Mouse (Mus musculus): ENCODE measurements around the gene Slc17a5.

The Slc17a5 gene

GRCm38 (mm10) chr9:78559479-78559878, 28.4 kb downstream of the Slc17a5 start:
- no peak for DNase-seq (ENCODE audit: low read depth in 1 of 2, low spot score in 2 of 2)

DNA sequence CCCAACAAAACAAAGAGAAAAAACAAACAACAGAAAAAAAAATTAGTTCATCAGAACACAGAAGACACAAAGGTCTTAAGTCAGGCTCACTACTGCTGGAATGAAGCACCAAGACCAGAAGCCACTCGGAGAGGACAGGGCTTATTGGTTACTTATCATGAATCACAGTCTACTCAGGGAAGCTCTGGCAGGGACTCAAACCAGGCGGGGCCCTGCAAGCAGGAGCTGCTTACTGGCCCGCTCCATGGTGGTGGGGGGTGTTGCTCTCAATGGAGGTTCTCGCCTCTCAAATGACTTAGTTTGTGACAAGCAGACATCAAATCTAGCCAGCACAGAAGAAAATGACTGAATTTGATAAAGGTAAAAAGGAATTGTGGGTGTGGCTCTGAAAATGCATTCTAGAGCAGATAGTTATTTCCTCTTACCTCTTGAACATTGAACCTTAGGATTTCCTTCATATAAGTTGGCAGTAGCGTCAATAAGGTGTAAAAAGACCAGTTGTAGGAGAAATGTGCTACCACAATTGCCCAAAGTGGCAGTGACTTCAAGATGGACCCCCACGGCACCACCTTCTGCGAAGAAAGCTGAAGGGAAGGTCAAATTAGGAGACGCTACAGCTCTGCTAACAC, 29.1 kb downstream of the Slc17a5 start:
- no peak for DNase-seq (ENCODE audit: low read depth in 1 of 2, low spot score in 2 of 2)

- no peak for DNase-seq (ENCODE audit: low read depth in 1 of 2, low spot score in 2 of 2)
Observed at GRCm38 (mm10) chr9:78557041-78557440, 30.8 kb downstream of the Slc17a5 start.

DNA sequence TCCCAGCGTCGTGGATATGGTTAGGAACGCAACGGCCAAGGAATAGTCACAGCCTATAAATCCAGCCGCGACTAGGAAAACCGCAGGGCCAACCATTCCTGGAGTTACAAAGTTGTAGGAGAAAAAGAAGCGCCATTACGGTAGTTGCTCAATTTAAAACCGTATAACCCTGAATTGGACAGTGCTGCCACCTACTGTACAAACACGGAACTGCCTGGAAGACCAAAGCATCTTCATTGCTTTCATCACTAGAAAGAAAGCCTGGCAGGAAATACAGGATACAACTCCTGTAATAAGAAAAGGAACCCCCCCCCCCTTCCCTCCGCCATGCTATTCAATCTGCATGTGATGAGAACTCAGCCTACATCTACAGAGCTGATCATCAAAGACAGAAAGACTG, 34.9 kb downstream of the Slc17a5 start:
- peak; percentile 20 to 66 for DNase-seq (ENCODE audit: low read depth in 1 of 2, low spot score in 2 of 2)

GRCm38 (mm10) chr9:78551761-78552160, 36.1 kb downstream of the Slc17a5 start:
- DNase-seq (ENCODE audit: low read depth in 1 of 2, low spot score in 2 of 2): no peak

GRCm38 (mm10) chr9:78547742-78548141, 40.1 kb downstream of the Slc17a5 start:
- no peak for DNase-seq (ENCODE audit: low read depth in 1 of 2, low spot score in 2 of 2)

DNA sequence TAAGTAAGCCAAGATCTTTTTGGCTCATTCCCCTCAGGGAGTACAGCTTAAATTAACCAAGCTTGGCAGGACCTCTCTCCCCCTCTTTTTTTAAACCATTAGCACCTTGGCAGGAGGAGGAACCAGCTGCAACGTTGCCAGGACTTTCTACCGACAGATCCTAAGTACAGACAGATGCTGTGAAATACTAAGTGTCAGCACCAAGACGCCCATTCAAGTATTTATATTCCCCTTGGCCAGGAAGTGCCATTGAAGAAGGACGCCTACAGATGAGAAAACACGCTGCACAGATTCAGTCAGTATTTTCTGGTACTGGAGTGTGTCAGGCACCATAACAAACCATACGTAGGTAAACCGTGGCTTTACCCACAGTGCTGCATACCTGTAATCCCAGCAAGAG, 40.9 kb downstream of the Slc17a5 start:
- no peak for DNase-seq (ENCODE audit: low read depth in 1 of 2, low spot score in 2 of 2)

DNA sequence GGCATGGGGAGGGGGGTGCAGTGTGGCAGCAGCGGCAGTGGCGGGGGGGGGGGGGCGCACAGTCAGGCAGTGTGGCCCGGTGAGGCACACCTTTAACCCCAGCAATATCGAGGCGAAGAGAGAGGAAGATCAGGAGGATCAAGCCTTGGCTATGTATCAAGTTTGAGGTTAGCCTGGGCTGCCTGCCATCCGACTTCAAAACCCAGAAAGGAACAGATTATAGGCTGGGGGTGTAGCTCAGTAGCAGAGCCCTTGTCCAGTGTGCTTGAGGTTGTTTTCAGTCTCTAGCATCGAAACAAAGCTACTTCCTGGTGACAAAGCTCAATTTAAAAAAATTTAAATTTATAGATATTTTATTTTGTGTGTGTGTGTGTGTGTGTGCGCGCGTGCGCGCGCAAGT, 46.1 kb downstream of the Slc17a5 start:
- no peak for DNase-seq (ENCODE audit: low read depth in 1 of 2, low spot score in 2 of 2)

- no peak for DNase-seq (ENCODE audit: low read depth in 1 of 2, low spot score in 2 of 2)
Observed at GRCm38 (mm10) chr9:78538421-78538820, 49.4 kb downstream of the Slc17a5 start.

GRCm38 (mm10) chr9:78537154-78537873, 50.5 kb downstream of the Slc17a5 start:
- DNase-seq (ENCODE audit: low read depth in 1 of 2, low spot score in 2 of 2): no peak

DNA sequence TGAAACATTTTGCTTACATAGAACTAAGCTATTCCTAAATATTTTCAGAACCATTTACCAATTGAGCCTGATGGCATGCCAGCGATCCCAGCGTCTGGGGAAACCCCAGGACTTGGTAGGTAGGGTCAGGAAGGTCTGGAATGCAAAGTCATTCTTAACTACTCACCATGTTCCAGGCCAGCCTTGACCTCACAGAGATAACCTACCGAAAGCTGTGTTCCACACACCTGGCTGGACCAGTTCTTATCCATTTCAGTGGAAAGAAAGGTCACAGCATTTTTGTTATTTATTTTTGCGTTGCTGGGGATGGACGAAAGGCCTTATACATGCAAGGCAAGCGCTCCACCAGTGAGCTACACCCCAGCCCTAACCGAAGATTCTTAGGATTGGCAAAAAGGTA, 53.2 kb downstream of the Slc17a5 start:
- DNase-seq (ENCODE audit: low read depth in 1 of 2, low spot score in 2 of 2): no peak

GRCm38 (mm10) chr9:78533296-78533935, 54.4 kb downstream of the Slc17a5 start:
- DNase-seq (ENCODE audit: low read depth in 1 of 2, low spot score in 2 of 2): peak; percentile 78 to 81

DNA sequence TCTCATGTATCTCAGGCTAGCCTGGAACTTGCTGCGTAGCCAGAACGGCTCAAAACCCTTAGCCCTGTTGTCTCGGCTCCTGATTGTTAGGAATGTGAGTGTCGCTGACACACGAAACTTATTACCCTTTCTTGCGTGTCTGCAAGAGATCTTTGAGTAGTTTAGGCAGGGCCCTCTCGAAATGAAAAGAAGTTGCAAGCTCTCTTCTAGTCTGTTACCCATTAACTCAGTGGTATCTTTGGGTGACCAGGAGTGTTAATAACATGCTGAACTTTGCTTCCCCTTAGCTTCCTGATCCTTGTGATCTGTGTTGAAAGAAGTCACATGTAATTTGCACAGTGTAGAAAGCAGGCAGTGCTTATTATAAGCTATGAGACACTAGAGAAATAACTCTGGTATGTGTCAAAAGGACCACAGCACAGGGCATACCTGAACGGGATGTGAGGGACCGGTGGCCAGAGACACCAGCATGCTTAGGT, 55.5 kb downstream of the Slc17a5 start:
- DNase-seq (ENCODE audit: low read depth in 1 of 2, low spot score in 2 of 2): peak in 1 of 2 experiments; percentile 10

DNA sequence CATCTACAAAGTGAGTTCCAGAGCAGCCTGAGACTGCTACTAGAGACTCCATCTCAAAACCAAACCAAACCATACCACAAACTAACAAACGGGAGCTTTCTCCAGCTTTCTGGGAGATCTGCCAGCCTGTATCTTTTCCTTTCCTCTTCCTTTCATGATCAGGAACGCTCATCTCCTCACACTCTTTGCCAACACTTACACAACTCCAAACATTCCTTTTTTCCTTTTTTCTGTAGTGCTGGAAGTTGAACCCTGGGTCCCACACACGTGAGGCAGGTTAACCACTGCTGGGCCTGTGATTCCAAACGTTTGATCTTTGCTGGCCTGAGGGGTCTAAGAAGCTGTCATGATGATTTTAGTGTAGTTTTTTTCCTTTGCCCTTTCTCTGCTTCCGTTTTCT, 56.0 kb downstream of the Slc17a5 start:
- no peak for DNase-seq (ENCODE audit: low read depth in 1 of 2, low spot score in 2 of 2)

- DNase-seq (ENCODE audit: low read depth in 1 of 2, low spot score in 2 of 2): peak; percentile 64 to 75
Observed at GRCm38 (mm10) chr9:78527767-78528381, 60.0 kb downstream of the Slc17a5 start.

GRCm38 (mm10) chr9:78527301-78527761, 60.5 kb downstream of the Slc17a5 start:
- peak; percentile 74 to 82 for DNase-seq (ENCODE audit: low read depth in 1 of 2, low spot score in 2 of 2)

DNA sequence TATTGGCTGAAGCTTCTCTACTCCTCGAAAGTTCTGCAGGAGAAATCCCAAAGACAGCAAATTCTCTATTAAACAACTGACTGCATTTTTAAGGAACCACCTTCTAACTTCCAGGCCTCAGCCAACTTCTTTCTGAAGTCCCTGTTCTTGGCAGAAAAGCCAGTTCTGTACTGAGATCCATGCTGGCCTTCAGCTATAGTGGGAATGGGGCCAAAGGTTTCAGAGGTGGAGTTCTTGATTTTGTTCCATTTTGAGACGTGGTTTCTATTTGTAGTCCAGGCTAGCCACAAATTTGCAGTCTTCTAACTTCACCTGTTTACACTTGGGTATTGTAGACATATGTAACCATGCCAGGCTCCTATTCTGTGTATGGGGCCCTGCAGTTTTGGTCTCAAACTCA, 61.6 kb downstream of the Slc17a5 start:
- no peak for DNase-seq (ENCODE audit: low read depth in 1 of 2, low spot score in 2 of 2)

GRCm38 (mm10) chr9:78525451-78526135, 62.2 kb downstream of the Slc17a5 start:
- DNase-seq (ENCODE audit: low read depth in 1 of 2, low spot score in 2 of 2): no peak

GRCm38 (mm10) chr9:78521689-78522088, 66.2 kb downstream of the Slc17a5 start:
- peak in 1 of 2 experiments; percentile 24 for DNase-seq (ENCODE audit: low read depth in 1 of 2, low spot score in 2 of 2)

- peak in 1 of 2 experiments; percentile 23 for DNase-seq (ENCODE audit: low read depth in 1 of 2, low spot score in 2 of 2)
Observed at GRCm38 (mm10) chr9:78520780-78521601, 66.8 kb downstream of the Slc17a5 start.

Measured in monocyte, adult 2 months (primary cell).